Mouse (Mus musculus): ENCODE results near the gene Rp2.
A peak's percentile ranks its signal among the peaks of the same experiment; 100 is the strongest.

The Rp2 gene

DNA sequence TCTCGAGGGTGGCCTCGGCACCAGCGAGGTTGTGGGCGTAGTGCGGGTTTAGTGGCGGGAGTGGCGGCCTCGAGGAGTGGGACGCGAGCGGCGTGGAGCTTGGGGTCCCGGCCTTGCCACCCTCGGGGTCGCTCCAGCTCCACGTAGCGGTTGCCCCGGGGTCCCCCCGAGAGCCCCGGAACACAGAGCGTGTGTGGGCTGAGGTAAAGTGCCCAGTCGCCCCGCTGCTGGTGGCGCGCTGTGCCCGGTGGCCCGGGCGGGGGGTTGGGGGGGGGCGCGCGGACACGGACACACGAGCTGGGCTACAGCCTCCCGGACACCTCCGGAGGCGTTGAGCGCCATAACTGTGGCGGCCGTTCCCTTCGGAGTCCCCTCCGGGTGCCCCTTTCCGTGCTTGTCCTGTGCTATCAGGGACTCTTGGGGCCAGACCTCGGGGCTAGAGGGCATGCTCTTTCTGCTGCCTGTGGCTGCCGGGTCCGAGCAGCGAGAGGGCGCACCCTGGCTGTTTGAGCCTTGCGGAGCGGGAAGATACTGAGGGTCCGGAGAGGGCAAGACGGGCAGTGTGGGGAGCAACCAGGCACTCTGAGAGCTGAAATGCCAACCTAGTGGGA is 61.7 kb downstream of the Rp2 start:
- peak; percentile 47 to 50 for DNase-seq
